Mouse (Mus musculus) MEL (cell line): ENCODE results near the gene Kel. TPM values are rescaled to one million over a fixed set of nuclear protein-coding genes. Genes with fewer than 3 reads are reported as not detected.

Experiments
- DNase-seq: peaks from one replicate; pipeline ENCODE4 v3.0.0; 2011; ENCODE audit warnings: low read depth, low spot score
- H3K27ac ChIP-seq: 2 replicates; pipeline ENCODE4 v1.5.1; 2012; ENCODE audit warnings: low read depth, mild to moderate bottlenecking, control low read depth, low read length, moderate library complexity; ENCODE audit not compliant: control insufficient read depth
- H3K27me3 ChIP-seq, 2 experiments: fragments of 150-350 bp in 1 of 2; sonication (generic) in 1 of 2; 2 replicates each; pipeline ENCODE4 v1.6.1; 2012; ENCODE audit warnings: low read length in 2 of 2, mild to moderate bottlenecking in 2 of 2, improper control_type of control experiment in 1 of 2, moderate library complexity in 1 of 2; ENCODE audit not compliant: insufficient read depth in 2 of 2, control insufficient read depth in 1 of 2
- H3K36me3 ChIP-seq, 2 experiments: 2 replicates each; pipeline ENCODE4 v1.6.1; 2012 to 2014; ENCODE audit warnings: low read length in 2 of 2, improper control_type of control experiment in 1 of 2, inconsistent platforms in 1 of 2, mild to moderate bottlenecking in 1 of 2; ENCODE audit not compliant: insufficient read depth in 2 of 2, control insufficient read depth in 1 of 2
- H3K4me1 ChIP-seq, 2 experiments: fragments of 150-350 bp in 1 of 2; sonication (generic) in 1 of 2; 2 replicates each; pipeline ENCODE4 v1.6.1; 2012; ENCODE audit warnings: low read length in 2 of 2, improper control_type of control experiment in 1 of 2, mild to moderate bottlenecking in 1 of 2; ENCODE audit not compliant: insufficient read depth in 2 of 2, control insufficient read depth in 1 of 2
- H3K4me3 ChIP-seq, 2 experiments: fragments of 150-350 bp in 1 of 2; sonication (generic) in 1 of 2; 2 replicates each; pipeline ENCODE4 v1.5.1; 2012; ENCODE audit warnings: low read depth in 2 of 2, low read length in 2 of 2, mild to moderate bottlenecking in 2 of 2, moderate library complexity in 2 of 2, control low read depth in 1 of 2, improper control_type of control experiment in 1 of 2; ENCODE audit not compliant: control insufficient read depth in 1 of 2, insufficient read depth in 1 of 2
- H3K79me2 ChIP-seq: 2 replicates; pipeline ENCODE4 v1.6.1; 2012; ENCODE audit warnings: mild to moderate bottlenecking, low read length, moderate library complexity; ENCODE audit not compliant: control insufficient read depth, poor library complexity, insufficient read depth
- H3K9ac ChIP-seq: 2 replicates; pipeline ENCODE4 v1.6.1; 2012; ENCODE audit warnings: low read depth, mild to moderate bottlenecking, control low read depth, low read length, moderate library complexity; ENCODE audit not compliant: control insufficient read depth, poor library complexity, severe bottlenecking
- H3K9me3 ChIP-seq: fragments of 150-350 bp; sonication (generic); replicated peaks from 2 replicates; pipeline ENCODE4 v1.6.1; 2012; ENCODE audit warnings: mild to moderate bottlenecking, low read length, improper control_type of control experiment, moderate library complexity; ENCODE audit not compliant: insufficient read depth
- CHD2 ChIP-seq: IDR thresholded peaks from 2 replicates; pipeline ENCODE4 v1.6.1; 2011; ENCODE audit warnings: low read length, improper control_type of control experiment
- CTCF ChIP-seq, 3 experiments: IDR thresholded peaks in 2 of 3; conservative IDR thresholded peaks in 1 of 3; 2 replicates each; pipeline ENCODE4 v1.5.1; 2011 to 2012; ENCODE audit warnings: low read length in 3 of 3, low read depth in 2 of 3, mild to moderate bottlenecking in 2 of 3, improper control_type of control experiment in 1 of 3, inconsistent platforms in 1 of 3, mixed read lengths in 1 of 3, moderate library complexity in 1 of 3; ENCODE audit not compliant: control insufficient read depth in 1 of 3, insufficient read depth in 1 of 3, poor library complexity in 1 of 3, severe bottlenecking in 1 of 3
- ETS1 ChIP-seq: IDR thresholded peaks from 2 replicates; pipeline ENCODE4 v1.6.1; 2012; ENCODE audit warnings: low read depth, mild to moderate bottlenecking, inconsistent platforms, low read length, improper control_type of control experiment, moderate library complexity
- GABPA ChIP-seq: IDR thresholded peaks from 2 replicates; pipeline ENCODE4 v1.6.1; 2012; ENCODE audit warnings: low read depth, mild to moderate bottlenecking, inconsistent platforms, low read length, improper control_type of control experiment, moderate library complexity
- GATA1 ChIP-seq: IDR thresholded peaks from 2 replicates; pipeline ENCODE4 v1.6.1; 2011; ENCODE audit warnings: low read depth, low read length, improper control_type of control experiment
- JUND ChIP-seq: IDR thresholded peaks from 2 replicates; pipeline ENCODE4 v1.6.1; 2011; ENCODE audit warnings: low read depth, mild to moderate bottlenecking, improper control_type of control experiment, low read length
- KAT2A ChIP-seq: conservative IDR thresholded peaks from 2 replicates; pipeline ENCODE4 v1.6.1; 2012; ENCODE audit warnings: low read depth, low read length, improper control_type of control experiment, inconsistent platforms
- MAZ ChIP-seq: IDR thresholded peaks from 2 replicates; pipeline ENCODE4 v1.6.1; 2012; ENCODE audit warnings: low read depth, mild to moderate bottlenecking, inconsistent platforms, low read length, improper control_type of control experiment
- MXI1 ChIP-seq: IDR thresholded peaks from 2 replicates; pipeline ENCODE4 v1.6.1; 2011; ENCODE audit warnings: mild to moderate bottlenecking, low read depth, low read length, improper control_type of control experiment
- MYC ChIP-seq: IDR thresholded peaks from 2 replicates; pipeline ENCODE4 v1.6.1; 2011; ENCODE audit warnings: low read depth, mild to moderate bottlenecking, low read length, improper control_type of control experiment, moderate library complexity
- NRF1 ChIP-seq: IDR thresholded peaks from 2 replicates; pipeline ENCODE4 v1.6.1; 2014; ENCODE audit warnings: low read depth, mild to moderate bottlenecking, inconsistent platforms, low read length, improper control_type of control experiment, moderate library complexity; ENCODE audit not compliant: poor library complexity, insufficient read depth, severe bottlenecking
- POLR2AphosphoS5 ChIP-seq: IDR thresholded peaks from 2 replicates; pipeline ENCODE4 v1.6.1; 2012; ENCODE audit warnings: low read depth, borderline replicate concordance, mild to moderate bottlenecking, inconsistent platforms, low read length, moderate library complexity, mixed read lengths
- RCOR1 ChIP-seq: IDR thresholded peaks from 2 replicates; pipeline ENCODE4 v1.6.1; 2012; ENCODE audit warnings: low read depth, mild to moderate bottlenecking, inconsistent platforms, low read length, improper control_type of control experiment
- SIN3A ChIP-seq: IDR thresholded peaks from 2 replicates; pipeline ENCODE4 v1.6.1; 2012; ENCODE audit warnings: low read length, improper control_type of control experiment, inconsistent platforms
- SMC3 ChIP-seq: IDR thresholded peaks from 2 replicates; pipeline ENCODE4 v1.6.1; 2011; ENCODE audit warnings: low read depth, low read length, improper control_type of control experiment
- TBP ChIP-seq: IDR thresholded peaks from 2 replicates; pipeline ENCODE4 v1.8.0; 2011; ENCODE audit warnings: low read depth, low read length, improper control_type of control experiment
- USF2 ChIP-seq, 2 experiments: IDR thresholded peaks; 2 replicates each; pipeline ENCODE4 v1.6.1; 2011 to 2012; ENCODE audit warnings: improper control_type of control experiment in 2 of 2, low read length in 2 of 2, borderline replicate concordance in 1 of 2, inconsistent platforms in 1 of 2, low read depth in 1 of 2, mild to moderate bottlenecking in 1 of 2; ENCODE audit not compliant: insufficient read depth in 1 of 2
- ZC3H11A ChIP-seq: IDR thresholded peaks from 2 replicates; pipeline ENCODE4 v1.6.1; 2012; ENCODE audit warnings: low read depth, mild to moderate bottlenecking, inconsistent platforms, low read length, improper control_type of control experiment
- ZKSCAN1 ChIP-seq: IDR thresholded peaks from 2 replicates; pipeline ENCODE4 v1.6.1; 2012; ENCODE audit warnings: low read depth, mild to moderate bottlenecking, inconsistent platforms, low read length, improper control_type of control experiment, moderate library complexity
- ZMIZ1 ChIP-seq: IDR thresholded peaks from 2 replicates; pipeline ENCODE4 v1.6.1; 2012; ENCODE audit warnings: low read depth, mild to moderate bottlenecking, inconsistent platforms, low read length, improper control_type of control experiment, moderate library complexity
- polyA plus RNA-seq, 2 experiments: library from polyadenylated mRNA; stranded (reverse) in 1 of 2; unstranded in 1 of 2; fragments of >175 nt in 1 of 2; fragments of >200 nt in 1 of 2; gene quantifications; 2 replicates each; pipeline versions ENCODE4 v1.2.1 to v1.2.4; 2012; ENCODE audit warnings: low replicate concordance in 2 of 2, low read depth in 1 of 2; ENCODE audit not compliant: insufficient read length in 2 of 2, insufficient read depth in 1 of 2, missing spikeins in 1 of 2
- total RNA-seq: library from RNA; depleted of rRNA; stranded (reverse); fragments of 300-350 nt; gene quantifications from 2 replicates; pipeline ENCODE4 v1.2.3, GENCODE M21; 2012

Kel gene
- total and polyA plus RNA-seq, 3 experiments: 31.0 to 79.6 TPM; not detected in 1

- TF ChIP-seq ZKSCAN1 (no peak), CTCF (IDR thresholded peaks at IDR 0.05 in 2 of 3, conservative IDR thresholded peaks at IDR 0.05 in 1 of 3; ENCODE audit: control insufficient read depth in 1 of 3, insufficient read depth in 1 of 3, low read depth in 2 of 3, low read length in 3 of 3, poor library complexity in 1 of 3, severe bottlenecking in 1 of 3) (no peak), GABPA (no peak), SMC3 (no peak), CHD2 (no peak), ZMIZ1 (no peak), ETS1 (no peak), ZC3H11A (no peak), GATA1 (no peak), JUND (no peak)
- Histone ChIP-seq H3K27ac (no peak overlapping the region), H3K4me3 (no peak overlapping the region), H3K79me2 (no peaks in the 10 kb centered on the region), H3K27me3 (no peaks in the 10 kb centered on the region), H3K36me3 (peaks cover 2 to 21% of the 10 kb centered on the region in 2 experiments; a peak in 3 of 4 replicates), H3K9ac (no peak overlapping the region), H3K9me3 (no peaks in the 10 kb centered on the region), H3K4me1 (no peaks in the 10 kb centered on the region; a peak in 1 of 4 replicates)
- DNase-seq: no peak
Measured at GRCm38 (mm10) chr6:41694407-41694806, 9.7 kb downstream of the Kel start.

- no peaks in the 10 kb centered on the region for H3K4me1 ChIP-seq
- no peak for DNase-seq
- H3K9me3 ChIP-seq: no peaks in the 10 kb centered on the region
- TF ChIP-seq SMC3 (no peak), KAT2A (no peak), POLR2AphosphoS5 (no peak), MXI1 (no peak)
- H3K79me2 ChIP-seq: no peaks in the 10 kb centered on the region
- no peak overlapping the region for H3K9ac ChIP-seq
- H3K4me3 ChIP-seq: no peak overlapping the region
- peaks cover 2 to 29% of the 10 kb centered on the region in 2 experiments; a peak in 3 of 4 replicates for H3K36me3 ChIP-seq
- H3K27ac ChIP-seq: no peak overlapping the region
- no peaks in the 10 kb centered on the region for H3K27me3 ChIP-seq
Measured at GRCm38 (mm10) chr6:41692200-41692599, 11.9 kb downstream of the Kel start.

GRCm38 (mm10) chr6:41685596-41685995, 18.5 kb downstream of the Kel start:
- peaks cover 18 to 26% of the 10 kb centered on the region in 2 experiments for H3K36me3 ChIP-seq
- no peak for DNase-seq

More at GRCm38 (mm10) chr6:41685596-41685995, 18.5 kb downstream of the Kel start:
- no peaks in the 10 kb centered on the region for H3K27me3 ChIP-seq
- TF ChIP-seq GATA1: no peak
- no peak for TF ChIP-seq USF2 (IDR thresholded peaks at IDR 0.05; ENCODE audit: borderline replicate concordance in 1 of 2, insufficient read depth in 1 of 2, low read depth in 1 of 2, low read length in 2 of 2)
- no peak for TF ChIP-seq RCOR1
- TF ChIP-seq NRF1: no peak
- no peak for TF ChIP-seq GABPA
- TF ChIP-seq TBP: no peak
- TF ChIP-seq SIN3A: no peak
- no peak for TF ChIP-seq MYC
- no peak for TF ChIP-seq POLR2AphosphoS5
- TF ChIP-seq MAZ: no peak
- H3K9me3 ChIP-seq: no peaks in the 10 kb centered on the region
- H3K4me1 ChIP-seq: peaks cover 19 to 20% of the 10 kb centered on the region in 2 experiments
- H3K9ac ChIP-seq: no peak overlapping the region
- no peak overlapping the region for H3K4me3 ChIP-seq
- H3K79me2 ChIP-seq: no peaks in the 10 kb centered on the region
- H3K27ac ChIP-seq: peak overlapping the region; percentile 68
